Mouse (Mus musculus) forebrain, embryonic 12.5 days (tissue): Measurements from ENCODE around the gene Myl4. TPM values are rescaled to one million over a fixed set of nuclear protein-coding genes. Genes with fewer than 3 reads are reported as not detected.
"Not testable (repeated sequence)": the region's sequence is repeated elsewhere in the genome, so short reads cannot be mapped to it uniquely, and the experiment has no call there.

ENCODE experiments used
- ATAC-seq: fragments of 200-750 bp; cut with Nextera tagmentation; 2 replicates; pipeline ENCODE4 v1.8.0; 2017; ENCODE audit warnings: moderate TSS enrichment; ENCODE audit not compliant: low FRiP score
- H3K27ac ChIP-seq: fragments of 300-500 bp; sonication (generic); 2 replicates; pipeline ENCODE4 v1.5.1; 2016; ENCODE audit warnings: mild to moderate bottlenecking
- H3K27me3 ChIP-seq: fragments of 300-500 bp; sonication (generic); 2 replicates; pipeline ENCODE4 v1.6.1; 2016; ENCODE audit warnings: mild to moderate bottlenecking
- H3K36me3 ChIP-seq: fragments of 300-500 bp; sonication (generic); replicated peaks from 2 replicates; pipeline ENCODE4 v1.6.1; 2016; ENCODE audit warnings: mild to moderate bottlenecking
- H3K4me1 ChIP-seq: fragments of 300-500 bp; sonication (generic); 2 replicates; pipeline ENCODE4 v1.6.1; 2016
- H3K4me2 ChIP-seq: fragments of 300-500 bp; sonication (generic); 2 replicates; pipeline ENCODE4 v1.6.1; 2016; ENCODE audit warnings: mild to moderate bottlenecking, moderate library complexity
- H3K4me3 ChIP-seq: fragments of 300-500 bp; sonication (generic); replicated peaks from 2 replicates; pipeline ENCODE4 v1.5.1; 2016; ENCODE audit warnings: mild to moderate bottlenecking
- H3K9ac ChIP-seq: fragments of 300-500 bp; sonication (generic); 2 replicates; pipeline ENCODE4 v1.6.1; 2016; ENCODE audit warnings: mild to moderate bottlenecking
- H3K9me3 ChIP-seq: fragments of 300-500 bp; sonication (generic); 2 replicates; pipeline ENCODE4 v1.6.1; 2016
- WGBS: fragments of 180-500 bp; shearing (Covaris S2); methylation state at CpG from one replicate; pipeline ENCODE4 v1.1.7; 2016; 5-methylcytosine and 5-hydroxymethylcytosine counted together
- polyA plus RNA-seq: library from polyadenylated mRNA; unstranded; fragments of >200 nt; fragmentation: Nextera tagmentation; extraction: Ambion mirVana; gene quantifications from 2 replicates; pipeline ENCODE4 v1.2.1, GENCODE M21; 2016

The Myl4 gene
- polyA plus RNA-seq, 1 experiment from 2014 or later = 2.0 TPM

GRCm38 (mm10) chr11:104558065-104558464, 7.6 kb downstream of the Myl4 start:
- H3K9ac ChIP-seq = no peak overlapping the region
- H3K4me2 ChIP-seq = no peak overlapping the region
- ATAC-seq = no peak
- no peak overlapping the region for H3K4me3 ChIP-seq
- H3K27ac ChIP-seq = no peak overlapping the region
- 93% methylated on average over 4 of the region's 4 CpGs for WGBS
- peaks cover 3% of the 10 kb centered on the region; the same call in 1 of the 2 replicates for H3K4me1 ChIP-seq
- no peaks in the 10 kb centered on the region for H3K36me3 ChIP-seq
- H3K27me3 ChIP-seq = 0 out of 2 replicates have a peak, but pooled peaks cover under 1% of the 10 kb centered on the region
- no peaks in the 10 kb centered on the region for H3K9me3 ChIP-seq

GRCm38 (mm10) chr11:104558651-104559403, 8.4 kb downstream of the Myl4 start:
- ATAC-seq = no peak
- H3K27ac ChIP-seq = no peak overlapping the region
- WGBS = 53% methylated on average over 4 of the region's 4 CpGs

GRCm38 (mm10) chr11:104560971-104561370, 10.5 kb downstream of the Myl4 start:
- ATAC-seq = no peak
- Histone ChIP-seq H3K9me3 (no peaks in the 10 kb centered on the region), H3K4me3 (no peak overlapping the region), H3K4me1 (peaks cover 3% of the 10 kb centered on the region; the same call in 1 of the 2 replicates), H3K36me3 (no peaks in the 10 kb centered on the region), H3K4me2 (no peak overlapping the region), H3K27me3 (no peaks in the 10 kb centered on the region), H3K9ac (no peak overlapping the region), H3K27ac (no peak overlapping the region)
- 67% methylated on average over 2 of the region's 2 CpGs for WGBS

More at GRCm38 (mm10) chr11:104558651-104559403, 8.4 kb downstream of the Myl4 start:
- no peaks in the 10 kb centered on the region for H3K27me3 ChIP-seq
- peaks cover 3% of the 10 kb centered on the region; the same call in 1 of the 2 replicates for H3K4me1 ChIP-seq
- H3K9ac ChIP-seq = no peak overlapping the region
- no peak overlapping the region for H3K4me2 ChIP-seq
- no peak overlapping the region for H3K4me3 ChIP-seq
- no peaks in the 10 kb centered on the region for H3K36me3 ChIP-seq
- no peaks in the 10 kb centered on the region for H3K9me3 ChIP-seq

GRCm38 (mm10) chr11:104563496-104563895, 13.0 kb downstream of the Myl4 start:
- H3K4me1 ChIP-seq = peaks cover 3% of the 10 kb centered on the region; the same call in 1 of the 2 replicates
- no peak overlapping the region for H3K9ac ChIP-seq
- no peak for ATAC-seq
- H3K36me3 ChIP-seq = no peaks in the 10 kb centered on the region
- no peaks in the 10 kb centered on the region for H3K9me3 ChIP-seq
- no peaks in the 10 kb centered on the region for H3K27me3 ChIP-seq
- no peak overlapping the region for H3K4me2 ChIP-seq
- WGBS = 81% methylated on average over 1 of the region's 1 CpGs
- H3K27ac ChIP-seq = no peak overlapping the region
- no peak overlapping the region for H3K4me3 ChIP-seq

- no peak overlapping the region for H3K27ac ChIP-seq
- no peak overlapping the region for H3K4me2 ChIP-seq
- ATAC-seq = no peak
- H3K4me3 ChIP-seq = no peak overlapping the region
- no peaks in the 10 kb centered on the region for H3K27me3 ChIP-seq
- no peaks in the 10 kb centered on the region for H3K4me1 ChIP-seq
- no peak overlapping the region for H3K9ac ChIP-seq
- 91% methylated on average over 9 of the region's 9 CpGs for WGBS
- H3K36me3 ChIP-seq = no peaks in the 10 kb centered on the region
- H3K9me3 ChIP-seq = no peaks in the 10 kb centered on the region
These were observed 14.7 kb downstream of the Myl4 start for GRCm38 (mm10) chr11:104565172-104565571.

- Histone ChIP-seq H3K27me3 (no peaks in the 10 kb centered on the region), H3K36me3 (no peaks in the 10 kb centered on the region), H3K27ac (no peak overlapping the region), H3K9ac (no peak overlapping the region), H3K4me2 (no peak overlapping the region), H3K4me1 (no peaks in the 10 kb centered on the region), H3K4me3 (no peak overlapping the region), H3K9me3 (no peaks in the 10 kb centered on the region)
- 83% methylated on average over 6 of the region's 6 CpGs for WGBS
- ATAC-seq = no peak
These were observed 15.6 kb downstream of the Myl4 start for GRCm38 (mm10) chr11:104566097-104566496.

- 67% methylated on average over 2 of the region's 2 CpGs for whole genome bisulfite sequencing
- ATAC-seq = no peak
- H3K4me3 ChIP-seq = no peak overlapping the region
These were observed 16.3 kb downstream of the Myl4 start for GRCm38 (mm10) chr11:104566796-104567195.

GRCm38 (mm10) chr11:104567736-104568135, 17.3 kb downstream of the Myl4 start:
- ATAC-seq = no peak

More at GRCm38 (mm10) chr11:104566796-104567195, 16.3 kb downstream of the Myl4 start:
- Histone ChIP-seq H3K4me1 (no peaks in the 10 kb centered on the region), H3K9ac (no peak overlapping the region), H3K4me2 (no peak overlapping the region), H3K27ac (no peak overlapping the region), H3K27me3 (peaks cover 5% of the 10 kb centered on the region; the same call in 1 of the 2 replicates), H3K36me3 (no peaks in the 10 kb centered on the region), H3K9me3 (no peaks in the 10 kb centered on the region)

GRCm38 (mm10) chr11:104568326-104568725, 17.9 kb downstream of the Myl4 start:
- ATAC-seq = no peak
- no peaks in the 10 kb centered on the region for H3K4me1 ChIP-seq
- no peak overlapping the region for H3K27ac ChIP-seq
- 96% methylated on average over 4 of the region's 4 CpGs for WGBS
- H3K36me3 ChIP-seq = no peaks in the 10 kb centered on the region
- H3K27me3 ChIP-seq = peaks cover 19% of the 10 kb centered on the region
- H3K4me2 ChIP-seq = no peak overlapping the region
- no peak overlapping the region for H3K4me3 ChIP-seq
- no peaks in the 10 kb centered on the region for H3K9me3 ChIP-seq
- no peak overlapping the region for H3K9ac ChIP-seq

More at GRCm38 (mm10) chr11:104567736-104568135, 17.3 kb downstream of the Myl4 start:
- no peaks in the 10 kb centered on the region for H3K9me3 ChIP-seq
- H3K27me3 ChIP-seq = peaks cover 14% of the 10 kb centered on the region
- H3K27ac ChIP-seq = no peak overlapping the region
- no peak overlapping the region for H3K4me3 ChIP-seq
- H3K36me3 ChIP-seq = no peaks in the 10 kb centered on the region
- no peaks in the 10 kb centered on the region for H3K4me1 ChIP-seq
- no peak overlapping the region for H3K9ac ChIP-seq
- no peak overlapping the region for H3K4me2 ChIP-seq
- 91% methylated on average over 9 of the region's 9 CpGs for WGBS

- H3K27me3 ChIP-seq = peaks cover 20% of the 10 kb centered on the region
- WGBS = 88% methylated on average over 8 of the region's 8 CpGs
- not testable (repeated sequence) for H3K9ac ChIP-seq, H3K27ac ChIP-seq, H3K36me3 ChIP-seq, H3K4me2 ChIP-seq, H3K4me3 ChIP-seq, ATAC-seq, H3K4me1 ChIP-seq, H3K9me3 ChIP-seq
These were observed 20.1 kb downstream of the Myl4 start for GRCm38 (mm10) chr11:104570515-104570914.

- peak overlapping the region; percentile 36 for H3K4me3 ChIP-seq
- not testable (repeated sequence) for H3K9me3 ChIP-seq, ATAC-seq, H3K36me3 ChIP-seq, H3K27ac ChIP-seq, H3K4me1 ChIP-seq
- peaks cover 20% of the 10 kb centered on the region for H3K27me3 ChIP-seq
- peak overlapping the region; percentile 59 for H3K4me2 ChIP-seq
- 3% methylated on average over 28 of the region's 28 CpGs for WGBS
- peak overlapping the region; percentile 38 for H3K9ac ChIP-seq
These were observed 20.9 kb downstream of the Myl4 start for GRCm38 (mm10) chr11:104571373-104571772.

- no peak for ATAC-seq
- Histone ChIP-seq H3K4me1 (no peaks in the 10 kb centered on the region), H3K36me3 (no peaks in the 10 kb centered on the region), H3K27ac (no peak overlapping the region), H3K4me2 (no peak overlapping the region), H3K4me3 (no peak overlapping the region), H3K27me3 (peaks cover 20% of the 10 kb centered on the region), H3K9me3 (no peaks in the 10 kb centered on the region), H3K9ac (no peak overlapping the region)
- WGBS = 68% methylated on average over 7 of the region's 7 CpGs
These were observed 21.6 kb downstream of the Myl4 start for GRCm38 (mm10) chr11:104572091-104572490.

GRCm38 (mm10) chr11:104572566-104572965, 22.1 kb downstream of the Myl4 start:
- H3K27me3 ChIP-seq = peaks cover 20% of the 10 kb centered on the region
- no peaks in the 10 kb centered on the region for H3K4me1 ChIP-seq
- H3K27ac ChIP-seq = no peak overlapping the region
- no peak for ATAC-seq
- H3K9me3 ChIP-seq = no peaks in the 10 kb centered on the region
- H3K4me2 ChIP-seq = no peak overlapping the region
- H3K4me3 ChIP-seq = no peak overlapping the region
- no peak overlapping the region for H3K9ac ChIP-seq
- WGBS = 73% methylated on average over 2 of the region's 2 CpGs
- H3K36me3 ChIP-seq = no peaks in the 10 kb centered on the region
